Comparison of ENCODE assay signal across 44 mouse cellular contexts in genomic region chr12:74282846-74283245, GRCm38 (mm10). TPM values are rescaled to one million over a fixed set of nuclear protein-coding genes. Genes with fewer than 3 reads are reported as not detected.
"Had no signal": no experiment of that assay in that cellular context is flagged by ENCODE, and none has a peak within 500 bp of the region (broad histone marks: within the 10 kb centered on the region; RNA-seq: fewer than 3 reads in every experiment).

No protein-coding gene starts in this region.

- H3K4me2 ChIP-seq: kidney, embryonic 15.5 days; limb, embryonic 15.5 days; liver, embryonic 12.5 days had no signal

- H3K36me3 ChIP-seq: heart, embryonic 13.5 days; heart, embryonic 15.5 days; hindbrain, embryonic 13.5 days; hindbrain, embryonic 15.5 days; kidney, embryonic 15.5 days; limb, embryonic 13.5 days; limb, embryonic 15.5 days; liver, embryonic 12.5 days had no signal

- H3K9me3 ChIP-seq: heart, embryonic 13.5 days; heart, embryonic 15.5 days; hindbrain, embryonic 13.5 days; hindbrain, embryonic 15.5 days; kidney, embryonic 15.5 days; limb, embryonic 13.5 days; limb, embryonic 15.5 days; liver, embryonic 12.5 days had no signal

- H3K4me1 ChIP-seq: liver, embryonic 12.5 days had no signal

- H3K9ac ChIP-seq: heart, embryonic 13.5 days; heart, embryonic 15.5 days; hindbrain, embryonic 13.5 days; hindbrain, embryonic 15.5 days; kidney, embryonic 15.5 days; limb, embryonic 13.5 days; limb, embryonic 15.5 days; liver, embryonic 12.5 days; liver, embryonic 14.5 days had no signal

- DNase-seq: gastrocnemius, postnatal 14 days; gastrocnemius, postnatal 36 days; heart, adult 18-20 months; heart, postnatal 14 days; heart, postnatal 36 days; kidney, adult 11 months; kidney, adult 2 months; kidney, adult 9 months; kidney, postnatal 14 days; kidney, postnatal 36 days; layer of hippocampus, adult 9-11 months; layer of hippocampus, postnatal 36 days; left cerebral cortex, postnatal 4 days had no signal

- H3K4me3 ChIP-seq: heart, embryonic 13.5 days; heart, embryonic 15.5 days; hindbrain, embryonic 13.5 days; hindbrain, embryonic 15.5 days; kidney, embryonic 15.5 days; limb, embryonic 13.5 days; limb, embryonic 15.5 days; liver, embryonic 12.5 days had no signal

- H3K27ac ChIP-seq: heart, embryonic 13.5 days; heart, embryonic 15.5 days; hindbrain, embryonic 13.5 days; hindbrain, embryonic 15.5 days; hindbrain, postnatal 0 days; kidney, embryonic 15.5 days; kidney, postnatal 0 days; limb, embryonic 13.5 days; limb, embryonic 15.5 days; liver, embryonic 12.5 days; liver, embryonic 14.5 days had no signal

RNA-seq across cellular contexts. Expression of gene Gm11042, which starts 33.3 kb away (rescaled TPM):
- total RNA-seq: gastrocnemius, adult 18-20 months; gastrocnemius, adult 8-10 months; gastrocnemius, postnatal 14 days; gastrocnemius, postnatal 36 days; heart, adult 18-20 months; heart, postnatal 14 days; heart, postnatal 36 days; hematopoietic stem cell, adult 5-6 weeks; hindbrain, postnatal 0 days; layer of hippocampus, adult 18-20 months; layer of hippocampus, adult 8-10 months; layer of hippocampus, postnatal 14 days; layer of hippocampus, postnatal 36 days; left cerebral cortex, adult 18-20 months; left cerebral cortex, adult 8-10 months; left cerebral cortex, postnatal 10 days; left cerebral cortex, postnatal 25 days; left cerebral cortex, postnatal 4 days; liver, adult 2 months had no signal
- polyA plus RNA-seq: gonadal fat pad, adult 2 months; heart, embryonic 11.5 days; heart, embryonic 13.5 days; heart, embryonic 15.5 days; heart, postnatal 0 days; hindbrain, embryonic 11.5 days; hindbrain, embryonic 13.5 days; hindbrain, embryonic 15.5 days; hindbrain, postnatal 0 days; intestine, embryonic 14.5 days; intestine, embryonic 16.5 days; kidney, adult 2 months; kidney, embryonic 15.5 days; kidney, postnatal 0 days; large intestine, adult 2 months; limb, embryonic 11.5 days; limb, embryonic 13.5 days; limb, embryonic 15.5 days; liver, adult 2 months; liver, embryonic 12.5 days; liver, embryonic 14.5 days; liver, embryonic 16.5 days had no signal
